Mouse (Mus musculus) gastrocnemius, adult 2 months (tissue): Measurements from ENCODE around the gene Gm21969. TPM values are rescaled to one million over a fixed set of nuclear protein-coding genes. Genes with fewer than 3 reads are reported as not detected.
A peak's percentile ranks its signal among the peaks of the same experiment; 100 is the strongest.

Experiments used
- DNase-seq: peaks from one replicate; pipeline ENCODE4 v3.0.0; 2022
- H3K27ac ChIP-seq: fragments of 200-600 bp; 2 replicates; pipeline ENCODE4 v1.8.1; 2022; ENCODE audit warnings: mild to moderate bottlenecking
- H3K4me3 ChIP-seq: fragments of 200-600 bp; 2 replicates; pipeline ENCODE4 v1.8.1; 2022; ENCODE audit warnings: mild to moderate bottlenecking, moderate library complexity
- CTCF ChIP-seq: fragments of 200-600 bp; IDR thresholded peaks from 2 replicates; pipeline ENCODE4 v1.8.1; 2022; ENCODE audit warnings: antibody characterized with exemption, mild to moderate bottlenecking, moderate library complexity
- intact Hi-C: fragments of 180-260 bp; cut with DNase I; formaldehyde crosslinking; loops from one replicate; pipeline ENCODE4 v1.15.1; 2025
- total RNA-seq, 2 experiments: library from RNA; stranded (reverse); gene quantifications; 2 replicates each; pipeline ENCODE4 v1.2.3; 2021

Gene Gm21969
- total RNA-seq, 2 experiments from 2014 or later, result not detected

DNA sequence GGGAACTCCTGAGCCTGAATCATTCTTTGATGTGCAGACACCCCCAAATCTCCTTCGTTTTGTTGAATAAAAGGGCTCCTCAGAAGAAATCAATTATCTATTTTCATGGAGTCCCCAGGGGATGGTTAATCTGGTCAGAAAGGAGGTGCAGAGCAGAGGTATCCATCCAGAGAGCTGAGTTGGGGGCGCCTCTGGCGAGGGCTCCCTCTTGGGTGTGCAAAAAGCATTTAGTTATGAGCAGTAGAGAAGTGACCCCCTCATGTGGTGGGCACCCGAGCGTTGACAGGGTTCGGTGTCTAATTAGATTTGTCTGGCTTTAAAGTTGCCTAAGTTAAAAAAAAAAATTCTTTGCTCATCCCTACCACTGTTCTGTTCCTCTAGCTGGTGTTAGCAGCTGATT is 8.0 kb downstream of the Gm21969 start:
- H3K4me3 ChIP-seq, result no peak overlapping the region
- intact Hi-C loops, result loop anchor here (2.0 kb wide), 2 partner anchors 26 to 140 kb away; no protein-coding TSS in a partner anchor
- no peak for DNase-seq
- H3K27ac ChIP-seq, result peak overlapping the region; percentile 69
- no peak for TF ChIP-seq CTCF

- Histone ChIP-seq H3K4me3 (peak overlapping the region; percentile 58), H3K27ac (peak overlapping the region; percentile 69)
- intact Hi-C loops, result loop anchor here (2.0 kb wide), 2 partner anchors 25 to 141 kb away; no protein-coding TSS in a partner anchor
- peak; percentile 84 for DNase-seq
- no peak for TF ChIP-seq CTCF
These were observed 8.6 kb downstream of the Gm21969 start for GRCm38 (mm10) chr4:139611542-139611953.

DNA sequence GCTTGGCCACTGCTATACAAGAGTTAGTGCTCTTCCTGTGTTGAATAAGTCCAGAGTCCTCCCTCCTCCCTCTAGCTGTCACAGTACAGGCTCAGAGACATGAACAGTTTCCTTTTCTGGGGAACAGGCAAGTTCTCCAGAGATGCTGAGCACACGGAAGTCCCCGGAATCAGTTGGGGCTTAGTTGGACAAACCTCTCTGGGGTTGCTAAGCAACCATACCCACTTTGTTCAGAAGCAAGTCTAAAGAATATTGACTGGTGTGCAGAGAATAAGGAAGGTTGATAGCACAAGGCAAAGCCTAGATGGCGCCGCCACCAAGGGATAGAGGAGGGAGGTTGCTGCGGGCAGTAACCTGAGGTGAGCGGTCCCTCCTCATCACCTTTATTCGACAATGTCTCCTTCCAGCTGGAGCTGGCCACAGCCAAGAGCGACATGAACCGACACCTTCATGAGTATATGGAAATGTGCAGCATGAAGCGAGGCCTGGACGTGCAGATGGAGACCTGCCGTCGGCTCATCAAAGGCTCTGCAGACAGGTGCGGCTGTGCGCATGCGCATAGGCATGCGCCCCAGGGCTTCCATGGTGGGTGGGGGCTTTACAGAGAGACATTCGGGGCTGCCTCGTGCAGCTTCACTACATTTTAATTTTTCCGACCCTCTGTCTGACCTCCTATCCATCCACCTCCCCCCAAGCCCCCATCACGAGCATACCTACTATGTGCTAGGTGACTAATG is 11.7 kb downstream of the Gm21969 start:
- intact Hi-C loops, result no loop called here
- no peak for DNase-seq
- no peak overlapping the region for H3K4me3 ChIP-seq
- TF ChIP-seq CTCF, result no peak
- no peak overlapping the region for H3K27ac ChIP-seq

- Histone ChIP-seq H3K4me3 (peak overlapping the region; percentile 67), H3K27ac (peak overlapping the region; percentile 69)
- DNase-seq, result no peak
- intact Hi-C loops, result no loop called here
- no peak for TF ChIP-seq CTCF
These were observed 13.5 kb downstream of the Gm21969 start for GRCm38 (mm10) chr4:139616276-139617000.

DNA sequence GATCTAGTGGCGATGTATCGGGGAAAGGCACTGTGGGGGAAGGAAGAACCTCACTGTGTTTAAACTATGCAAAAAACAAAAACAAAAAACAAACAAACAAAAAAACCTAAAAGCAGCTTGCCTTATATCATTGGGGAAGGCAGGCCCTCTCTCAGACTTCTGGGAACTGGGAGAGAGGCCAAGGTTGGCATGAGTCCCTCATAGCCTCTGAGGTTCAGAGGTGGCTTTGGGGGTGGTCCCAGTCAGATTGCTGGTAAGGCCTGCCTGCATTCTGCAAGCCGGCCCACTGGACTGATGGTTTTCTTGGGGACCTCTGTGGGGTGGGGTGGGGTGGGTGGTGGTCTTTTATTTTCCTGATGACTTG is 14.0 kb downstream of the Gm21969 start:
- no peak for DNase-seq
- intact Hi-C loops, result no loop called here
- peak overlapping the region; percentile 69 for H3K27ac ChIP-seq
- no peak for TF ChIP-seq CTCF
- H3K4me3 ChIP-seq, result peak overlapping the region; percentile 67

GRCm38 (mm10) chr4:139619765-139620164 is 16.8 kb downstream of the Gm21969 start:
- H3K4me3 ChIP-seq, result no peak overlapping the region
- no peak for TF ChIP-seq CTCF
- no peak for DNase-seq
- H3K27ac ChIP-seq, result no peak overlapping the region
- intact Hi-C loops, result no loop called here

GRCm38 (mm10) chr4:139622373-139623282 is 19.6 kb downstream of the Gm21969 start, which contains the start of gene Aldh4a1:
Aldh4a1 (plus strand) TSS chr4:139622866.
- TF ChIP-seq CTCF, result no peak
- Histone ChIP-seq H3K27ac (peak within 1 kb of the TSS; percentile 98), H3K4me3 (peak within 1 kb of the TSS; percentile 84)
- peak; percentile 94 for DNase-seq
- intact Hi-C loops, result no loop called here

DNA sequence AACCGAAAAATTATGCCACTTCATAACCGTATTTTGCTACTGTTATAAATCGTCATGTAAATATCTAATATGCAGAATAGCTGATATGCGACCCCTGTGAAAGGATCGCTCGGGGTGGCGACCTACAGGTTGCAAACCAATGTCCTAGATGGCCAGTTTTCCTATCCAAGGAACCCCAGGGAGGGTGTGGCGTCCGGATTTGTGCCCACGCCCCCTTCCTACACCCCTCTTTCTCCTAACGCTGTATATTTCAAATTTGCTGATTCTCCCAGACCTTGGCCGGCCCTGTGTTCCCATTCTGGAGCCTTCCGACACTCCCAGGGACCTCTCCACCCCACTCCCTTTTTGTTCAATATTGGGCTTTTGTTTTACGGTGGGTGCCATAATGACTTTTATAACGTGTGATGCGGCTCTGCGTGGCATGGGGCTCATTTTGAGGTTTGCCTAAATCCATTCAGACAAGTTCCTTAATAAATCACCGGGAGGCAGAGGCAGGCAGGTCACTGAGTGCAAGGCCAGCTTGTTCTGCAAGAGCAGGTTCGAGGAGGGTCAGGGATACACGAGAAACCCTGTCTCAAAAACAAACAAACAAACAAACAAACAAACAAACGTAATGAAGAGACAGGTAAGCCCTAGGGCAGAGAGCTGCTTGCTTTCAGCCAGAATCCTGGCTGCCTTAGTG is 20.6 kb downstream of the Gm21969 start:
- H3K27ac ChIP-seq, result peak overlapping the region; percentile 98
- no peak for DNase-seq
- no peak for TF ChIP-seq CTCF
- H3K4me3 ChIP-seq, result peak overlapping the region; percentile 84
- intact Hi-C loops, result no loop called here

- Histone ChIP-seq H3K4me3 (peak overlapping the region; percentile 84), H3K27ac (peak overlapping the region; percentile 98; the same call in 1 of the 2 replicates)
- intact Hi-C loops, result no loop called here
- DNase-seq, result no peak
- TF ChIP-seq CTCF, result no peak
These were observed 21.1 kb downstream of the Gm21969 start for GRCm38 (mm10) chr4:139624116-139624489.

DNA sequence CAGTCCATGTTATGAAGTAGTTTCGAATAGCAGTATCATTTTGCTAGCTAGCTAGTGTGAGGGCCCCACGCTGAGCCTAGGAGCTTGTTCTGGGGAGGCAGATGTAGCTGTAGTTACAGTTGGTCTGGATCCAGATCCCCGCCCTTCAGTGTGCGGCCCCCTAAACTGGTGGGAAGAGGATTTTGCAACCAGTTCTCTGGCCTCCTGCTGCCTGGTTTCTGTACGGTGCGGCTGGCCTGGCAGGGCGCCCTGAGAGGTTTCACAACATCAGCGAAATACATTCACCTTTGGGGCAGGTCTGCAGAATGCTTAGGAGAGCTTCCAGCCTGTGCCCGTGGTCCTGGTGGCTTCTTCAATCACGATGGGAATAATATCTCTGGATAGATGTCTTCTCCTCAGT is 21.7 kb downstream of the Gm21969 start:
- TF ChIP-seq CTCF, result no peak
- H3K4me3 ChIP-seq, result peak overlapping the region; percentile 84
- intact Hi-C loops, result no loop called here
- DNase-seq, result peak; percentile 69
- 0 out of 2 replicates have a peak overlapping the region, but pooled peaks have one; percentile 16 for H3K27ac ChIP-seq

GRCm38 (mm10) chr4:139627361-139627760 is 24.4 kb downstream of the Gm21969 start:
- no peak for DNase-seq
- no peak overlapping the region for H3K4me3 ChIP-seq
- TF ChIP-seq CTCF, result no peak
- intact Hi-C loops, result no loop called here
- no peak overlapping the region for H3K27ac ChIP-seq

DNA sequence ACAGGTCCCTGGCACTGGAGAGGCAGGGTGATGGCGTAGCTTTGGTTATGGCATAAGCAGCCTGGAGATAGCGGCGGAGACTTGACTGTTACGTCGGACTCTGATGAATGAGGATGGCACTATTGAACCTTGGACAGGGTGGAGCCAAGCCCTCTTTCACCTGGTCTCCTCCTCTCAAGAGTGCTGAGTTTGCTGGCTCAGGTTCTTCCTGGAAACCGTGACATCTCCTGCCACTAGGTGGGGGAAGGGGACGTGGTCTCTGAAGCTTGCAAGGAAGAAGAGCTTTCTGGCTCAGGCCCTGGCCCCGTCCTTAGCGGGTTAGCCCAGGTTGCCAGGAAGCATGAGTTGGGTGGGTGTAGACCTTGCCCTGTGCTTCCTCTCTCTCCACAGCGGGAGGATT is 27.2 kb downstream of the Gm21969 start:
- Histone ChIP-seq H3K4me3 (no peak overlapping the region), H3K27ac (no peak overlapping the region)
- no peak for TF ChIP-seq CTCF
- no peak for DNase-seq
- intact Hi-C loops, result no loop called here
